Mouse (Mus musculus) 416B (cell line): ENCODE measurements around the gene Unc119.
A peak's percentile ranks its signal among the peaks of the same experiment; 100 is the strongest.

Experiments used
- DNase-seq: peaks from one replicate; pipeline ENCODE4 v3.0.0; 2011; ENCODE audit warnings: low read depth

The Unc119 gene

GRCm38 (mm10) chr11:78343381-78344327 lies at the start of gene Unc119:
Unc119 (plus strand) TSS chr11:78343482.
- DNase-seq, result peak; percentile 71

DNA sequence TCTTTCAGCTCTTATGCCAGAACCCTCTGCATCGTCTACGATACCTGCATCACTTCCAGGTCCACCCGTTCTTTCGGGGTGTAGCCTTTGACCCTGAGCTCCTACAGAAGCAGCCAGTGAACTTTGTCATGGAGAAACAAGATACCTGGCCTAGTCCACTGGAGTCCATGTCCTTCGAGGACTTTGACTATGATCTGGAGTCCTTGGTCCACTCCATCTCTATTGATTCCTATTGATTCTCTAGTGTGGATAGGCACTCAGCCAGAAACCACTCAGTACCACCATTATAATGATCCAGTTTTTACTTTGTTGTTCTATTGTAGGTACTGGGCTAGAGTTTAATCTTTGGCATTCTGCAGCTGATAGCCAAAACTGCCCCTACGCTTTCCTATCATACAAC lies 48.7 kb upstream of the Unc119 start:
- no peak for DNase-seq

DNA sequence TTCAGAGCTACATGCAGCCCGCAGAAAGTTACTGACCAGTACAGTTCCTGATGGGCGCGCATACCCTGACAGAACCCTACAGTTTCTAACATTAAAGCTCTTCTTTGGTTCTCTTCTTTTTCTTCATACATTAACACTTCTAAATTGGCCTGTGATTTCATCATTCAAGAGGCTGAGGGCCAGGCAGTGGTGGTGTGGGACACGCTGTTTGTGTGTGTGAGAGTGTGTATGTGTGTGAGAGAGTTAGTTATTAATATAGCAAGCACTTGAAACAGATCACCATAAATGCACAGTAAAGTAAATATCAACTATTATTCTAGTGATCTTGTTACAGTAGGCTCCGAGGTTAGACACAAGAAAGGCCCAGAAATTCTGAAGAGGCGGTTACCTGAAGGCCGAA lies 42.4 kb upstream of the Unc119 start:
- no peak for DNase-seq

GRCm38 (mm10) chr11:78301357-78302084 lies 41.8 kb upstream of the Unc119 start, which contains the start of gene Spag5:
Spag5 (plus strand) TSS chr11:78301529.
- DNase-seq, result peak; percentile 95

- DNase-seq, result no peak
These were observed 38.0 kb upstream of the Unc119 start for GRCm38 (mm10) chr11:78305272-78305671.

GRCm38 (mm10) chr11:78310861-78311511 lies 32.3 kb upstream of the Unc119 start:
- DNase-seq, result no peak

DNA sequence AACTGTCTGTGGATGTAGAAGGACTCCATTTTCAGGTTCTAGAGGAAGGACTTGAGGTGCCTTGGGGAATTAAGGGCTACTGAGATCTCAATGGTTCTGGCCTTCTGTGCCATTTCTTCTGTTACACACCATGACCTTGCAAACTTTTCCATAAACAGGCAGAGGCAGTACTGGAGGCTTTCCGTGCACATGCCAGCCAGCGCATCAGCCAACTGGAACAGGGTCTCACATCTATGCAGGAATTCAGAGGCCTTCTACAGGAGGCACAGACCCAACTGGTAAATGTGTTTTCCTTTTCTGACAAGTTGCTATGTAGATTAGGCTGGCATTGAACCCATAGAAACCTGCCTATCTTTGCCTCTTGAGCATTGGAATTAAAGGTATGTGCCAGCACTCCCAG lies 29.6 kb upstream of the Unc119 start:
- DNase-seq, result no peak

GRCm38 (mm10) chr11:78318411-78318810 lies 24.9 kb upstream of the Unc119 start:
- DNase-seq, result no peak

GRCm38 (mm10) chr11:78322076-78322831 lies 21.0 kb upstream of the Unc119 start:
- DNase-seq, result no peak

- DNase-seq, result peak; percentile 98
These were observed 20.4 kb upstream of the Unc119 start, which contains the start of gene Aldoc for GRCm38 (mm10) chr11:78322860-78323259. Aldoc (plus strand) TSS chr11:78322968.

DNA sequence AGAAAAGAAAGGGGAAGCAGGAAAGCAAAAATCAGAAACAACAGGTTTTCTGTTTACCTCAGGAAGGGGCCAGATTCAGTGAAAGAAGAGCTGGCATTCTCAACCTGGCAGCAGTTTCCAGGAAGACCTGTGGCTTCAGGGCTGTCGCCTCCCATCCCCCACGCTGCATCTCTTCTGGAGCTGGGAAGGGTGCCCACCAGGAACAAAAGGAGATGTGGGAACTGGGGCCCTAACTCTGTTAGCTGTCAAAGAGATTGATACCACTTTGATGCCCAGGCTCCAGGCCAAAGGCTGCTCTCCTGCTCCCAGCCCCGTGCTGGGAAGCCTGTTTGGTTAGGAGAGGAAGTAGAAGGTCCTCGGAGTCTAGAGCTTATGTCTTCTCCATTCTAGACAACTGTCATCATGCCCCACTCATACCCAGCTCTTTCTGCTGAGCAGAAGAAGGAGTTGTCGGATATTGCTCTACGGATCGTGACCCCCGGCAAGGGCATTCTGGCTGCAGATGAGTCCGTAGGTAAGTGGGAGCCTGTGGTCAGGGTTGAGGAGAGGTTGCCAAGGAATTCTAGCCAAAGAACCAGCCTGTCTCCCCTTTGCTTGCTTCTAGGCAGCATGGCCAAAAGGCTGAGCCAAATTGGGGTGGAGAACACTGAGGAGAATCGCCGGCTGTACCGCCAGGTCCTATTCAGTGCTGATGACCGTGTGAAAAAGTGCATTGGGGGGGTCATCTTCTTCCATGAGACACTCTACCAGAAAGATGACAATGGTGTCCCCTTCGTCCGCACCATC lies 19.1 kb upstream of the Unc119 start:
- no peak for DNase-seq

GRCm38 (mm10) chr11:78324965-78325364 lies 18.3 kb upstream of the Unc119 start:
- no peak for DNase-seq

GRCm38 (mm10) chr11:78327215-78327614 lies 16.1 kb upstream of the Unc119 start:
- no peak for DNase-seq

DNA sequence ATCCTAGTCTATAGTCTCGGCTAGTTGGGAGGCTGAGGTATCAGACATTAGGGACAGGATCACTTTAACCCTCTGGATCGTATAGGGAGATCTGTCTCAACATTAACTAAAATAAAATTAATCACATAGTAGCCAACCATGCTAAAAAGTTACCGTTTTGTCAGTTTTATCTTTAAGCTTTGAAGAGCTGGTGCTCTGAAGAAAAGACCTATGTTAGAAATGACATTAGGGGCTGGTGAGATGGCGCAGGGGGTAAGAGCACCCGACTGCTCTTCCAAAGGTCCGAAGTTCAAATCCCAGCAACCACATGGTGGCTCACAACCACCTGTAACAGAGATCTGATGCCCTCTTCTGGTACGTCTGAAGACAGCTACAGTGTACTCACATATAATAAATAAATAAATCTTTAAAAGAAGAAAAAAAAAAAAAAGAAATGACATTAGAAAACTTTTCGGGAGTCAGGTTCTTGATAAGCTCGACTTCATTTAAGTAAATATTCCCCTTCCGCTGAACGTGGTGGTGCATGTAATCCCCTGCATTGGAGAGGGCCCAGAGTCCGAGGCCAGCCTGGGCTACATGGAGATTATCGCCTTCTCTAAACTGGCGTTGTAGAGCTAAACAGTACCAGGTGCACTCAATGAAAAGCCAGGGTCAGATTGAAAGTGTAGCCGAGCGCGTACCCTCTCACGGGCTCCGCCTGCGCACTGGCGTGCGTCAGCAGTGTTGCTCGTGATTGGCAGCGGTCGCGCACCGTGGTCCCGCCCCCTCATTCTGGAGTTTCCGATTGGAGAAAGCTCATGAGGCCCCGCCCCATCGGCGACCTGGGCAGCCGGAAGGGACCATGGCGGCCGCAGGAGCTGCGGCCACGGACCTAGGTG lies 15.4 kb upstream of the Unc119 start, which contains the start of gene Pigs:
TSS of gene Pigs (plus strand) at position 782 of the 878 bp plus-strand sequence.
- peak; percentile 94 for DNase-seq

GRCm38 (mm10) chr11:78328512-78329056 lies 14.7 kb upstream of the Unc119 start:
- no peak for DNase-seq

DNA sequence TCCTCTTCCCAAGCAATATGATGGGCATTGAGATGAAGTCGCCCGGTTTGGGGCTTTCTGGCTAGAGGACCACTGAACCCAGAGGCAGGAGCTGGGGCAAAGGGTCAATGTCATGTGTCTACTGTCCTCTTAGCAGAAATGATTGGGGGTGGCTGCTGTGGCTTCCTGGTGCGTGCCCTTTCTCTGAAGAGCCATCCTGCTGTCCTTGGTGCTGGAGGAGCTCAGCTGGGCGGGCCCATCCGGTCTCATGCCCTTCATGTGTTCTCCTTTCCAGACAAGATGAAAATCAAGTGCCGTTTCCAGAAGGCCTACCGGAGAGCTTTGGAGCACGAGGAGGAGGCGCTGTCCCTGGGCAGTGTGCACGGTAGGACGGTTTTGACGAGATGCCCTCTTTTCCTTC lies 10.6 kb upstream of the Unc119 start:
- no peak for DNase-seq

GRCm38 (mm10) chr11:78333992-78334391 lies 9.3 kb upstream of the Unc119 start:
- DNase-seq, result no peak

DNA sequence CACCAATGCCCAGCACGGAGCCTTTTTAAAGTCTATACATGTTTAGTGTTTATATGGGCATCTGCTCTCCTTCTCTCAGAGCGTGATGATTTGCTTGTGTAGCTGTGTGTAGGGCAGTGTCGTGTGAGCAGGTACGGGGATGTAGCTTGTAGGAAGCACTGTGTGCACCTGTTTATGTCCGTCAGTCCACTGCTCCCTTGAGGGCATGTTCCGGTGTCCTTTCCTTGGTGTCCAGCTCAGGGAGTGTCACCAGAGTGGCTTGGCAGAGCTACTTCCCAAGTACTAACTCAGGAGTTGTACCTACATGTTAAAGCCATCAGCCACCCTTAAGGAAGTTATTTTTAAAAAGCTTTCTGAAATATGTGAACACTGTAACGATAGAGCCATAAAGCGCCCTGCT lies 6.2 kb upstream of the Unc119 start:
- DNase-seq, result no peak

DNA sequence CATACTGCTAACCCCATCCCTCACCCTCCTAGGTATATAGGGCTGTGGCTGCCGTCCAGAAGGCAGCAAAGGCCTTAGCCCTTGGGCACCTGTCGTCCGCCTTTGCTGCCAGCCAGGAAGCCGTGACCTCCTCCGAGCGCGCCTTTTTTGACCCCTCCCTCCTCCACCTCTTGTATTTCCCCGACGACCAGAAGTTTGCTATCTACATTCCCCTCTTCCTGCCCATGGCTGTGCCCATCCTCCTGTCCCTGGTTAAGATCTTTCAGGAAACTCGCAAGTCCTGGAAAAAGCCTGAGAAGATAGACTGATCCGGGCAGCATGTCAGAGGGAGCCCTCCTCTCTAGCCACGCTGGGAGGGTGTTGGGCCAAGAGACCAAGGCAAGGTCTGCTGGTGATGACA lies 1.6 kb upstream of the Unc119 start:
- DNase-seq, result no peak
